Mouse (Mus musculus) kidney, embryonic 15.5 days (tissue): ENCODE results near the gene Ankrd55. TPM values are rescaled to one million over a fixed set of nuclear protein-coding genes. Genes with fewer than 3 reads are reported as not detected.
"Not testable (repeated sequence)": the region's sequence is repeated elsewhere in the genome, so short reads cannot be mapped to it uniquely, and the experiment has no call there.

Experiments used
- ATAC-seq: fragments of 200-750 bp; cut with Nextera tagmentation; replicated peaks from 2 replicates; pipeline ENCODE4 v1.8.0; 2017; ENCODE audit warnings: moderate TSS enrichment; ENCODE audit not compliant: low FRiP score
- H3K27ac ChIP-seq: fragments of 300-500 bp; sonication (generic); 2 replicates; pipeline ENCODE4 v1.5.1; 2015; ENCODE audit warnings: mild to moderate bottlenecking, inconsistent platforms
- H3K27me3 ChIP-seq: fragments of 300-500 bp; sonication (generic); 2 replicates; pipeline ENCODE4 v1.6.1; 2015; ENCODE audit warnings: inconsistent platforms
- H3K36me3 ChIP-seq: fragments of 300-500 bp; sonication (generic); 2 replicates; pipeline ENCODE4 v1.6.1; 2015; ENCODE audit warnings: inconsistent platforms
- H3K4me1 ChIP-seq: fragments of 300-500 bp; sonication (generic); 2 replicates; pipeline ENCODE4 v1.6.1; 2015; ENCODE audit warnings: inconsistent platforms
- H3K4me2 ChIP-seq: fragments of 300-500 bp; sonication (generic); 2 replicates; pipeline ENCODE4 v1.6.1; 2015; ENCODE audit warnings: moderate library complexity, mild to moderate bottlenecking, inconsistent platforms
- H3K4me3 ChIP-seq: fragments of 300-500 bp; sonication (generic); replicated peaks from 2 replicates; pipeline ENCODE4 v1.5.1; 2015; ENCODE audit warnings: mild to moderate bottlenecking, inconsistent platforms
- H3K9ac ChIP-seq: fragments of 300-500 bp; sonication (generic); 2 replicates; pipeline ENCODE4 v1.6.1; 2015; ENCODE audit warnings: mild to moderate bottlenecking, inconsistent platforms
- H3K9me3 ChIP-seq: fragments of 300-500 bp; sonication (generic); replicated peaks from 2 replicates; pipeline ENCODE4 v1.6.1; 2016; ENCODE audit warnings: inconsistent platforms
- WGBS: fragments of 180-500 bp; shearing (Covaris S2); methylation state at CpG from one replicate; pipeline ENCODE4 v1.1.7; 2015; ENCODE audit warnings: mixed read lengths; 5-methylcytosine and 5-hydroxymethylcytosine counted together
- polyA plus RNA-seq: library from polyadenylated mRNA; unstranded; fragments of >200 nt; fragmentation: Nextera tagmentation; extraction: Ambion mirVana; gene quantifications from 2 replicates; pipeline ENCODE4 v1.2.1, GENCODE M21; 2015

Ankrd55 gene
- polyA plus RNA-seq, 1 experiment from 2014 or later: 0.31 TPM

- no peak overlapping the region for H3K27ac ChIP-seq
- WGBS: 89% methylated on average over 6 of the region's 6 CpGs
Measured at GRCm38 (mm10) chr13:112297781-112298180, 9.5 kb downstream of the Ankrd55 start.

GRCm38 (mm10) chr13:112303429-112303828, 15.2 kb downstream of the Ankrd55 start:
- H3K4me1 ChIP-seq: no peaks in the 10 kb centered on the region
- no peak overlapping the region for H3K9ac ChIP-seq
- H3K36me3 ChIP-seq: no peaks in the 10 kb centered on the region
- no peak overlapping the region for H3K27ac ChIP-seq
- no peak for ATAC-seq
- H3K9me3 ChIP-seq: no peaks in the 10 kb centered on the region
- H3K4me3 ChIP-seq: no peak overlapping the region
- 92% methylated on average over 2 of the region's 2 CpGs for WGBS
- no peaks in the 10 kb centered on the region for H3K27me3 ChIP-seq
- H3K4me2 ChIP-seq: no peak overlapping the region

More at GRCm38 (mm10) chr13:112297781-112298180, 9.5 kb downstream of the Ankrd55 start:
- H3K4me3 ChIP-seq: no peak overlapping the region
- H3K36me3 ChIP-seq: no peaks in the 10 kb centered on the region
- H3K9me3 ChIP-seq: no peaks in the 10 kb centered on the region
- H3K9ac ChIP-seq: no peak overlapping the region
- no peak for ATAC-seq
- no peaks in the 10 kb centered on the region for H3K27me3 ChIP-seq
- no peaks in the 10 kb centered on the region for H3K4me1 ChIP-seq
- no peak overlapping the region for H3K4me2 ChIP-seq

- no peak for ATAC-seq
- no peak overlapping the region for H3K4me3 ChIP-seq
- no peak overlapping the region for H3K27ac ChIP-seq
- no peak overlapping the region for H3K9ac ChIP-seq
- no peaks in the 10 kb centered on the region for H3K27me3 ChIP-seq
- no peaks in the 10 kb centered on the region for H3K9me3 ChIP-seq
- H3K4me2 ChIP-seq: no peak overlapping the region
- WGBS: 8% methylated on average over 1 of the region's 1 CpGs
- H3K4me1 ChIP-seq: no peaks in the 10 kb centered on the region
- H3K36me3 ChIP-seq: no peaks in the 10 kb centered on the region
Measured at GRCm38 (mm10) chr13:112308672-112309071, 20.4 kb downstream of the Ankrd55 start.

DNA sequence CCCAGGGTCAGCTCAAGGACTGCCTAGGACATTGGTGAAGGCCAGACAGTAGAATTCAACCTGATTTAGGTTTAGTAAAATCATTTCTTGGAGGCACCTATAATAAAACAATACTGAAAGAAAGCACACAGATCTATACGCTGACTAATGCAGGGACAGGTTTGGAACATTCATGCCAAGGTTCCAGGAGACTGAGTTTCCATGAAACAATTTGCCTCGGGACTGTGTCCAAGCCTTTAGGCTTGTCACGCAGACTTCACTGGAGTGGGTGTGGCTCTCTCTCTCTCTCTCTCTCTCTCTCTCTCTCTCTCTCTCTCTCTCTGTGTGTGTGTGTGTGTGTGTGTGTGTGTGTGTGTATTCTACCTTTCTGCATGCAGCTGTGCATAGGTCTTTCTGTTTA, 23.4 kb downstream of the Ankrd55 start:
- not testable (repeated sequence) for H3K36me3 ChIP-seq, H3K9me3 ChIP-seq, H3K27me3 ChIP-seq, H3K4me1 ChIP-seq, H3K4me2 ChIP-seq, H3K9ac ChIP-seq, H3K27ac ChIP-seq, H3K4me3 ChIP-seq, ATAC-seq
- 66% methylated on average over 3 of the region's 3 CpGs for WGBS

- H3K4me1 ChIP-seq: no peaks in the 10 kb centered on the region
- no peak overlapping the region for H3K4me3 ChIP-seq
- H3K27ac ChIP-seq: no peak overlapping the region
- H3K36me3 ChIP-seq: no peaks in the 10 kb centered on the region
- no peak overlapping the region for H3K9ac ChIP-seq
- no peak for ATAC-seq
- 41% methylated on average over 3 of the region's 3 CpGs for WGBS
- H3K9me3 ChIP-seq: no peaks in the 10 kb centered on the region
- no peaks in the 10 kb centered on the region for H3K27me3 ChIP-seq
- no peak overlapping the region for H3K4me2 ChIP-seq
Measured at GRCm38 (mm10) chr13:112315442-112315841, 27.2 kb downstream of the Ankrd55 start.

- WGBS: 74% methylated on average over 11 of the region's 11 CpGs
- no peak for ATAC-seq
Measured at GRCm38 (mm10) chr13:112316622-112317482, 28.6 kb downstream of the Ankrd55 start.

GRCm38 (mm10) chr13:112318124-112318523, 29.9 kb downstream of the Ankrd55 start:
- no peak overlapping the region for H3K4me2 ChIP-seq
- H3K4me1 ChIP-seq: no peaks in the 10 kb centered on the region
- 90% methylated on average over 8 of the region's 8 CpGs for WGBS
- H3K27me3 ChIP-seq: no peaks in the 10 kb centered on the region
- no peaks in the 10 kb centered on the region for H3K36me3 ChIP-seq
- no peak overlapping the region for H3K27ac ChIP-seq
- no peak overlapping the region for H3K4me3 ChIP-seq
- H3K9me3 ChIP-seq: no peaks in the 10 kb centered on the region
- H3K9ac ChIP-seq: no peak overlapping the region
- no peak for ATAC-seq

More at GRCm38 (mm10) chr13:112316622-112317482, 28.6 kb downstream of the Ankrd55 start:
- Histone ChIP-seq H3K4me2 (no peak overlapping the region), H3K9ac (no peak overlapping the region), H3K27me3 (no peaks in the 10 kb centered on the region), H3K36me3 (no peaks in the 10 kb centered on the region), H3K4me3 (no peak overlapping the region), H3K27ac (no peak overlapping the region), H3K4me1 (no peaks in the 10 kb centered on the region), H3K9me3 (no peaks in the 10 kb centered on the region)

GRCm38 (mm10) chr13:112323591-112324266, 35.5 kb downstream of the Ankrd55 start:
- Histone ChIP-seq H3K9ac (no peak overlapping the region), H3K4me3 (no peak overlapping the region)
- 54% methylated on average over 12 of the region's 12 CpGs for WGBS

GRCm38 (mm10) chr13:112325126-112325525, 36.9 kb downstream of the Ankrd55 start:
- H3K4me3 ChIP-seq: no peak overlapping the region
- no peak overlapping the region for H3K27ac ChIP-seq
- no peaks in the 10 kb centered on the region for H3K27me3 ChIP-seq
- no peaks in the 10 kb centered on the region for H3K36me3 ChIP-seq
- no peaks in the 10 kb centered on the region for H3K9me3 ChIP-seq
- ATAC-seq: no peak
- WGBS: 97% methylated on average over 2 of the region's 2 CpGs
- H3K4me1 ChIP-seq: peaks cover 10% of the 10 kb centered on the region
- no peak overlapping the region for H3K9ac ChIP-seq
- no peak overlapping the region for H3K4me2 ChIP-seq

More at GRCm38 (mm10) chr13:112323591-112324266, 35.5 kb downstream of the Ankrd55 start:
- Histone ChIP-seq H3K27me3 (no peaks in the 10 kb centered on the region), H3K9me3 (no peaks in the 10 kb centered on the region), H3K4me2 (no peak overlapping the region), H3K4me1 (peaks cover 10% of the 10 kb centered on the region), H3K27ac (no peak overlapping the region), H3K36me3 (no peaks in the 10 kb centered on the region)
- ATAC-seq: no peak

- H3K4me1 ChIP-seq: peaks cover 19% of the 10 kb centered on the region
- no peaks in the 10 kb centered on the region for H3K27me3 ChIP-seq
- H3K4me3 ChIP-seq: no peak overlapping the region
- no peak overlapping the region for H3K27ac ChIP-seq
- H3K9me3 ChIP-seq: no peaks in the 10 kb centered on the region
- H3K36me3 ChIP-seq: no peaks in the 10 kb centered on the region
- WGBS: 83% methylated on average over 7 of the region's 7 CpGs
- H3K4me2 ChIP-seq: no peak overlapping the region
- ATAC-seq: no peak
- no peak overlapping the region for H3K9ac ChIP-seq
Measured at GRCm38 (mm10) chr13:112326403-112326802, 38.2 kb downstream of the Ankrd55 start.

DNA sequence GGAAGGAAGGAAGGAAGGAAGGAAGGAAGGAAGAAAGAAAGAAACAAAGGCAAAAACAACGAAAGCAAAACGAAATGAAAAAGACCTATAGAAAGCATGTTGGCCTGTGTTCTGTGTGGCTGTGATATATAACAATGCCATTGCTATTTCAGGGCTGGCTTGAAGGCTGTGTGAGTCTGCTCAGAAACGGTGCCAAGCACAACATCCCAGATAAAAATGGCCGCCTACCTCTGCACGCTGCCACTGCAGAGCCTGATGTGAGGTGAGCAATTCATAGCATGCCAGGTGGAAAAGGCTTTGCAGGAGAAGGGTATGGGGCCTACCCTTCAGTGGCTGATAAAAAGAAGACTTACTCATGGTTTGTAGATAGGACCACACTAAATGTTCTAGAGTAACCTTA, 38.7 kb downstream of the Ankrd55 start:
- no peaks in the 10 kb centered on the region for H3K9me3 ChIP-seq
- H3K4me1 ChIP-seq: peaks cover 25% of the 10 kb centered on the region
- no peaks in the 10 kb centered on the region for H3K36me3 ChIP-seq
- no peak overlapping the region for H3K9ac ChIP-seq
- no peak for ATAC-seq
- H3K27me3 ChIP-seq: no peaks in the 10 kb centered on the region
- H3K4me2 ChIP-seq: no peak overlapping the region
- no peak overlapping the region for H3K4me3 ChIP-seq
- peak overlapping the region; percentile 49; the same call in 1 of the 2 replicates for H3K27ac ChIP-seq
- 58% methylated on average over 5 of the region's 5 CpGs for WGBS

DNA sequence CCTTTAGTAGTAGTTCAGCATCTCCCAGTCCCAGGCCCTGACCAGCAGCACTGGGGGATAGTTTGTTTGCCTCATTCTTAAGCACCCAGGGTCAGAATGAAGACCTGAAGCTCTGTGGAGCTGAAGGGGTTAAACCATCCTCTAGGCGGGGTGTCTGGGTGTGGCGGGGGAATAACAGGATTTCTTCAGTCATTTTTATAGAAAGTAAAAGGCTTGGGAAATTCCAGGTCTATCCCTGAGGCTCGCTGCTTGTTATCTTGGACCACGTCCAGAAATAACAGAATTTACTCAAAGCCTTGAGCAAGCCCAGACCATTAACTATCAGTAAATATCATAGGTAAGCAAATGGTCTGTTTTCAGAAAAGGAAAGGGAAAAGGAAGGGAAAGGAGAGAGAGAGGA, 39.3 kb downstream of the Ankrd55 start:
- WGBS: 34% methylated on average over 4 of the region's 4 CpGs
- H3K4me1 ChIP-seq: peaks cover 25% of the 10 kb centered on the region
- no peak for ATAC-seq
- no peak overlapping the region for H3K4me2 ChIP-seq
- no peak overlapping the region for H3K4me3 ChIP-seq
- no peaks in the 10 kb centered on the region for H3K36me3 ChIP-seq
- no peak overlapping the region for H3K9ac ChIP-seq
- H3K27me3 ChIP-seq: no peaks in the 10 kb centered on the region
- H3K9me3 ChIP-seq: no peaks in the 10 kb centered on the region
- peak overlapping the region; percentile 49; the same call in 1 of the 2 replicates for H3K27ac ChIP-seq
